Mouse (Mus musculus) bone marrow macrophage, adult 2 months (primary cell): ENCODE measurements around the gene En1.

Experiments used
- CTCF ChIP-seq: IDR thresholded peaks from 2 replicates; pipeline ENCODE4 v1.5.1; 2012; ENCODE audit warnings: low read depth, mild to moderate bottlenecking, low read length, moderate library complexity
- POLR2A ChIP-seq: IDR thresholded peaks from 2 replicates; pipeline ENCODE4 v1.6.1; 2012; ENCODE audit warnings: mild to moderate bottlenecking, low read depth, low read length, borderline replicate concordance

DNA sequence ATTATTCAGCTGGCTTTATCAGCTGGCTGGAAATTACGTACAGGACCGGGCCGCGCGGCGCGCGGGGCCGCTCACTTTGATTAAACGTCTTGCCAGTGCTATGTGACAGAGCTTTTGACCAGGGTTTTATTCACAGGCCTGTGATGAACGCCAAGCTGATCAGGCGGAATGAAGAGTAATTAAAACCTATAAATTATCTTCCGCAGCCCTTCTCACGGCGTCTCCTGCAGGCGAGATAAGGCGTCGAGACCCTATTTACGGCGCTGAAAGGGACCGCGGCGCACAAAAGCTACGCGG lies 2.1 kb upstream of the En1 start:
- TF ChIP-seq POLR2A (no peak), CTCF (no peak)
